Mouse (Mus musculus) CD8-positive naive resting alpha-beta T cell, adult 2 months (primary cell): ENCODE results near the gene Zfp639.

Experiments used
- DNase-seq, 2 experiments: peaks; one replicate each; pipeline ENCODE4 v3.0.0; 2022; ENCODE audit warnings: low read depth in 2 of 2, low spot score in 2 of 2

Zfp639 gene

DNA sequence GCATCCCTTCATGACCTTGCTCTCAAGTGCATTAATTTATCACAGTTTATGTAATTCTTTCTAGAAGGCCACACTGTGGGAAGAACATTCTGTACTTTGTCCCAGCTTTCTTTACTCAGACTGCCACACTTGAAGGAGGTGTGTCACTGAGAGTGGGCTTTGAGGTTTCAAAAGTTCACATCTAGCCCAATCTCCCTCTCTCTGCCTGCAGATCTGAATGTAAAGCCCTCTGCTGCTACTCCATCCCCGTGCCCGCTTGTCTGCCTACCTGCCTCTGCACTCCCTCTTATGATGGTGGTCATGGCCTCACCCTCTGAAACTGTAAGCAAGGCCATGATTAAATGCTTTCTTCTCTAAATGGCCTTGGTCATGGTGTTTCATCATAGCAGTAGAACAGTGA, 9.7 kb upstream of the Zfp639 start:
- no peak for DNase-seq

DNA sequence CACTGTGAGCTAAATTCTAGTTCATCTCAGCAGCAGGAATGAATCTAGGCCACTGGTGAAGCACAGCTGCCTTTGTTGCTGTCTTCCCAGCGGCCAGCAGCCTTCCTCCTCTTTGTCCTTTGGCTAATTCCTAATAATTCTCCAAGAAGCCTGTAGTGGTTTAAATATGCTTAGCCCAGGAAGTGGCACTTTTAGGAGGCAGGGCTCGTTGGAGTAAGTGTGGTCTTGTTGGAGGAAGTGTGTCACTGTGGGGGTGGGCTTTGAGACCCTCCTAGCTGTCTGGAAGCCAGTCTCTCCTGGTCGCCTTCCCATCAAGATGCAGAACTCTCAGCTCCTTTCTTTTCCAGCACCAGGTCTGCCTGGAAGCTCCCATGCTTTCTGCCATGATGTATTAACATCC, 4.2 kb upstream of the Zfp639 start:
- DNase-seq: no peak

DNA sequence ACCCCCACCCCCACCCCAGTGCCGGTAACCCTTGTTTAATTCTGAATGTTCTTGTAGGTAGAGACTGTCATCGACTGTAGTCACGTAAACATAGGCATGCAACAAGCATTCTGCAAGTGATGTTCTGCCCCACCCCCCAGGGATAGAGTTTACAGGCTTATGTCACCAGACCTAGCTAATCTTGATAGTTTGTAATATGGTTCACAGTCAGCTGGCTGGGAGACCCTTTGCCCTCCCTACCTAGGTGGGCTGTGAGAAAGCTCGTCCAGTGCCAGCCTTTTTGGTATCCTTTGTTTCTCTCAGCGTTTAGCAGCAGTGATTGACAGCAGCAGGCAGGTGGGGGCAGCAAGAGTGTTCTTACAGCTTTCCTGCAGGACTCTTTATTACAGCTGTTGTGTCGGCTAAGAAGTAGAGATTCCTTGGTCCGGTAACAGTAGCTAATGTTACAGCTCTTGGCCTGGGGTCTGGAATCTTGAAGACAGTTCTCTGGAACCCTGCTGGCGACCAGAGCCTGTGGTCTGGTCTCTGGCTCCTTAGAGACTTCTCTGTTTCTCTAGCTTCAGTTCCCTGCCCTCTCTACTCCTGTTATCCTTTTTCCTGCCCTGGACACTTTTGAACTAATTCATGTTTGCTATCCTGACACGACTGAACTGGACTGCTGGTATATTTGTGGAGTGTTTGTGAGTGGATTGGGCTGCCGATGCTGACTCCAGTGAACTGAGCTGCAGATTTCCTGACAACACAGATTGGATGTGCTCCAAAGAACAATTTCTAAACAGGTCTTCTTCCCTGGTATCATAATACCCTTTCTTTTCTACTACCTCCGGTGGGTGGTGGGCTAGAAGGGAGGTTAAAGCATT, 3.5 kb upstream of the Zfp639 start:
- DNase-seq: no peak

DNA sequence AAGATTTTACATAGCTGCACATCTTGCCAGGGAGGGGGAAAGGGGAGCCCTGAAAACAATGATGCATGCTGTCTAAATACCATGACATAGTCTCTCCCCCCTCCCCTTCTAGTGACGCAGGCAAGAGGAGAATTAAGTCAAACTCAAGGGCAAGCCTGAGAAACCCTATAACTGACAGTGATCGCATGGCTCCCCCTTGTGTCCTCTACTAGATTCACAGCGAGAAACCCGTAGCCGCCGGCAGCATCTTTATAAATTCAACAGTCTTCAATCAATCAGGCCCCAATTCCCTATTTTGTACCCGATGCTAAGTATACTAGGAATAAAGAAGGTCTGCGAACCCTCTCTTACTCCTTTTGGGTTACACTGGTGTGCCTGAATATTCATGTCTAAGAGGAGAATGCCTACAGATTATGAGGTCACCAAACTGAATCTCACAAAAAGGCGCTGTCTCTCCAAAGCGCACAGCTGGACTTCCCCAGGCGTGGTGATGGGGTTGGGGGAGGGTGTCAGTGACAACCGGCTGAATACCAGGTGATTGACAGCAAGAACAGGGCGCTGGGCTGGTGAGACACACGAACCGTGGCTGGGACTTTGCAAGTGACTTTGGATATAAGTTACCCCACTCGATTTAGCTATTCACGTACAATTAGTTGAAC, 1.3 kb upstream of the Zfp639 start:
- peak; percentile 65 to 83 for DNase-seq

DNA sequence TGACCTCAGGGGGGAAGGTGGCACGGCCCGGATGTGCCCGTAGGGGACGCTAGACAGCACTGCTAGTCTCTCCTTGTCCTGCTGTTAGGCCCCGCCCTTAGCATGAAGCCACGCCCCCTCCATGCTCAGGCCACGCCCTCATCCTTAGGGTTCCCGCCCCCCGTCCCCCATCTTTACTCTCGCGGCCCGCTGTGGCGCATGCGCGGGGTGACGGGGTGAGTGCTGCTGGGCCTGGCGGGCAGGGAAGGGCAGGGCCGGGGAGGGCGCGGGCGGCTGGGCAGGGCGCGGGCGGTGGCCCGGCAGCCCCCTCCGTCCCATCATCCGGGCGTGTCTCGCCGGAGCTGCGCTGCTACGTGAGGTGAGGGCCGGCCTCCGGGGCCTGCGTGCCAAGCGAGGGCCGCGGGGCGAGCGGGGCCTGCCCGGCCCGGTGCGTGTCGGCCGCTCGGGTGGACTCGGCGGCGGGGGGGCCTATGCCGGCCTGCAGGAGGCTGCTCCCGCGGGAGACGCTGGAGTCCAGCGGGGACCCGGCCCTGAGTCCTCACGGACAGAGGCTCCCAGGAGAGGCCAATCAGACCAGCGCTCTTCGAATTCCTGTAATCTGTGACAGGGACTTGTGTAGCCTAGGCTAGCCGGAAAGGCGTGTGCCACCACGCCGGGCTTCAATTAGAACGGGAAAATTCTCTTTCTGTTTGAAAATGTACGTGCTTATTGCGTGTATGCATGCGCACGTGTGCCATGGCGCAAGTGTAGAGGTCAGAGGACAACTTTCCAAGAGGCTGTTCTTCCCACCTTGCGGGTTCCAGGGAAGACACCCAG, 524 bp downstream of the Zfp639 start:
- DNase-seq: peak; percentile 94 to 96

DNA sequence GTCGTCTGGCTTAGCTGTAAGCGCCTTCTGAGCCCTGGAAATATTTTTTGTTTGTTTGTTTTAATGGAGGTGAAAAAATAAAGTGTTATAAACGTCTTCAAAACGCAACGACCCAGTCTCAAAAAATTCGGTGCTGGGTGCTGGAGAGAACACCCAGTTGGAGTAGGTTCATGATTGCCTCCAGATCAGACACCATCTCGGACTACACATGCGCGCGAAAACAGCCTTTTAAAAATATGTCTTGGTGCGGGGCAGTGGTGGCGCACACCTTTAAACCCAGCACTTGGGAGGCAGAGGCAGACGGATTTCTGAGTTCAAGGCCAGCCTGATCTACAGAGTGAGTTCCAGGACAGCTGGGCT, 1.1 kb downstream of the Zfp639 start:
- peak; percentile 7 to 24 for DNase-seq

DNA sequence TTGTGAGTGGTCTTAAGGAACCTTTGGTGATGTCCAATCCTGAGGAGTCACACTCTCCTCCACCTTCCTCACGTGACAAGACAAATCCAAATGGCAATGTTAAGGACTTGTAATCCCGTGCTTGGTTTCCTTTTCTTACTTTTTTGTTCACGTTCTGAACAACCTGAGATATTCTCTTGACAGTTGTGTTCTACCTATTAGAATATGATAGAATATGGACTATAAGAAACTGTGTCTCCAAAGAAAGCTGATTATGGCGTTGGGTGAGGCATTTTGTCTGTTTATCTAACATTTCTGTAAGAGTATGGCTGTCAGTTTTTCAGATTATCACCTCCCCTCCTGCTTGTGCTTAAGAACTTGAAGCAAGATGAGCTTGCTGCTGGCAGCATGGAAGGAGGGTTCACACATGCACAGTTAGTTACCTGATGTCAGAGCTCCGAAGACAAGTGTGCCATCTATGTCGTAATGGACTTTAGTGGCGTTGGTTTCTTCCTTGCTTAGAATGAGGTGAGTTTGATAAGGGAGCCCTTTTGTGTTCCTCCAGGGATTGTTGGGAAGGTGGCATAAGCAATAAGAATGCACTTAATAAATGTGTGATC, 2.7 kb downstream of the Zfp639 start:
- no peak for DNase-seq

DNA sequence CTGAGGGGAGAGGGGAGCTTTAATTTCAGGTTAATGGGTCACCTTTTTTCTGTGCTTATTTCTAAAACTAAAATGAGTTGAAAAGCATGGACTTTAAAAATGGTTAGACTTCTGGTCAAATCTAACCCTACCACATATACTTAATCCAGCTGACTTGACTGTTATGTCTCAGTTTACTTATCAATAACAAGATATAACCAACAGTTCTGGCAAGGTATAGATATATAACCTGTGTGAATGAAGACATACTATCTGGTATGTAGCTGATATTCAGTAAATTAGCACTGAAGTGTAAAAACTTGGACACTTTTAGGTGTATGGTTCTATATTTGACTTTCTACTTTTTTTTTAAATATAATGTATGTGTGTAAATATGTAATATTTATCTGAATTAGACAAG, 3.5 kb downstream of the Zfp639 start:
- no peak for DNase-seq

DNA sequence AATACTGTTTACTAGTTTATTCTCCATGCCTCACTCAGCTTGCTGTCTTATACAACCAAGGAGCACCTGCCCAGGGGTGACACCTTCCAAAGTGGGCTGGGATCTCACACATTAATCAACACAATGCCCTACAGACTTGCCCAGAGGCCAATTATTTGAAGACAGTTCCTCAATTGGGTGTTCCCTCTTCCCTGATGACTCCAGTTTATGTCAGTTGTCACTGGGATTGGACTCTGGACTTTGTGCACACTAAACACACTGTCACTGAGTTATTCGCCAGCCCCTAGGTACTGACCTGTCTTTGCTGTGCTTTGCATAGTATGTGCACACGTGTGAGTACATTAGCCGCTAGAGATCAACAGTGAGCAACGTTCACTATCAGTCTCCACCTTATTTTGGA, 17.1 kb downstream of the Zfp639 start:
- no peak for DNase-seq

DNA sequence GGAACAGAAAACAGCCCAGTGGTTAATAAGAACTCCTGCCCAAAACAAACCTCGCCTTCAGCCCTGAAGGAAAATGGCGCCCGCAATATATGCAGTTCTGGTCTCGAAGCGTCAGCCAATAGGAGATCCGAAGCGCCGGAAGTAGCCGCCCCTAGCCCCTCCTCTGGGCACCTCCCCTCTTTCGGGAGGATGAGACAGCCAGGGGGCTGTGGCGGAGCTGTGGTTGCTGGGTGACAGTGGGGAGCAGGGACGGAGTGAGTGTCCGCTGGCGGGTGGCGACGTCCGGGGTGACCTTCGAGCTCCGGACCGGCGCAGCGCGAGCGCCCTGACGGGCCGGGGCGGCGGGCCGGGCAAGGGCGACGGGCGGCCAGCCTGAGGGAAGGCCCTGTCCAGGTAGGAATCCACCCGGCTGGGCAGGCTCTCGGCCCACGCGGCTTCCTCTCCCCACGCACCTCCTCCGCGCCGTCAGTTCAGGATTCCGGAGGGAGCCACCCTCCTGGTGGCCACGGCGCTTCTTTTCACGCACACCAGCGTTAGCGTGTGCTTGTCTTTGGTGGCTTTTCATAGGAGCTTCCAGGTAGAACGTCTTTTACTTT, 19.3 kb downstream of the Zfp639 start, which contains the start of gene Mfn1:
Mfn1 (plus strand) TSS at position 163 of the 596 bp plus-strand sequence.
- peak; percentile 85 to 91 for DNase-seq

DNA sequence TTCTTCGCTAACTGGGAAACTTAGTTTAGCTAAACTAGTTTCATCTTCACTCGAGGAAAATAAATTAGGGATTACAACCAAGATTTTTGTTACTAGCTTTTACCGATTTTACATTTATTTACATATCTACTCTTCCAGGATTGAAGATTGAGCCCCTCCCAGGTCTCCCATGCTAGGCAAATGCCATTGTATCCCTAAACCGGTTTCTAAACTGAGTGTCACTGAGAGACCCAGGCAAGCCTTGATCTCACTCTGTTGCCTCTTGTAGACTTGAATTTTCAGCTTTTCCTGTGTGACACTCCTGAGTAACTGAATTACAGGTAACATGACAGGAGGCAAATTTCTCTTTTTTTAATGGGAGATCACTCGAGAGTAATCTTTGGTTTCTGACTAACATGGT, 20.0 kb downstream of the Zfp639 start:
- no peak for DNase-seq

DNA sequence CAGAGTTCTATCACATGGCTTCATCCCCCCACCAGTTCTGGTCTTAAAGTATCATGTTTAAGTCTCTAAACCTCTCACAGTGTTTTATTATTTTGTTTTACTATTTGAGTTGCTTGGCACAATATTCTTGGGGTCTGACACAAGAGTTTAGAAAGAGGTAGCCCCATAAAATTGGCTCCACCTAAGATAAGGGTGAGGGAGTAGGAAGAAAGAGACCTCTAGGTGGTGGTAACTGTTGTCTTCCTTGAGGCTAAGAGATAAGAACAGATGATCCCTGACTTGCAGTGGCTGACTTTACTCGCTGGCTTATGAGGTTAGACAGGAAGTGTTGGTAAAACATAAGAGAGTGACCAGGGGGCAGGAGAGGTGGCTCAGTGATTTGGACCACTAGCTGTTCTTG, 25.6 kb downstream of the Zfp639 start:
- no peak for DNase-seq

DNA sequence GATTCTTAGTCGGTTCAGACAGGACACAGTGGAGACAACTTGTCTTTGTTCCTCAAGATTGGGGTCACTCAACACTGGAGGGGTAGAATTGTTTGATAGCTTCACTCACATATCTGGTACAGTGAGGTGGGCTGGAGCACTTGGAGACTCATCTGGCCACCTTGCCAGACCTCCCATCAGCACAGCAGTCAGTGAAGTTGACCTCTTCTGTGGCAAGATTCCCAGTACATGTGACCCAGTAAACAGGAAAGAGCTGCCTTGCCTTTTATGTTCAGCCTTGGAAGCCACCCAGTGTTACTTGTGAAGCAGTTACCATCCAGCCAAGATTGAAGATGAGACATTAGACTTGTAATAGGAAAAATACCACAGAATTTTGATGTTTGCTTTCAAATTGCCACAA, 27.5 kb downstream of the Zfp639 start:
- DNase-seq: no peak

DNA sequence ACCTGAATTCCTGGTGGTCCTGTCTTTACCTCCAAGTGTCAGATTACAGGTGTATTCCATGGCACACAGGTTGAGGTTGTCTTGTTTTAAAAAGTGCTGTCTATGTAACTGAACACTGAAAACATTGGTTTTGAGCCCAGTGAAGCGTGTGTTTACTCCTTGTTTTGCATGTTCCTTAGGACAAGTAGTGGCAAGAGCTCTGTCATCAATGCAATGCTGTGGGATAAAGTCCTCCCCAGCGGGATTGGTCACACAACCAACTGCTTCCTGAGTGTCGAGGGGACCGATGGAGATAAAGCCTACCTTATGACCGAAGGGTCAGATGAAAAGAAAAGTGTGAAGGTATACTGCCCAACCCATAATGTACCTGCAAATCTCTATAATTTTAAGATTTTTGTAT, 28.0 kb downstream of the Zfp639 start:
- no peak for DNase-seq

DNA sequence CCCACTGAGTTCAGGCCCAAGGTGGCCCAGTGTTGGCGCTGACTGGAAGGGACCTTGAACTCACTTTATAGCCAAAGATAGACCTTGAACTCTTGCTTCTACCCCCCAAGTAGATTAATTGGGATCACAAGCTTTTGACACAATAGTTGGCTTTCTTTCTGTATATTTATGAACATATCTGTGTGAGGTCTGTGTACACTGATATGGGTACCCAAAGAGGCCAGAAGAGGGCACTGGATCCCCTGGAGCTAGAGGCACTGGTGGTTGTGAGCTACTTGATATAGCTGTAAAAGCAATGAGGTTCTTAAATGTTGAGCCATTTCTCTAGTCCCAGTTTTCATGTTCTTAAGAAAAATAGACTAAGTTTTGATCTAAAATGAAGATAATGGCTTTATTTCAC, 43.0 kb downstream of the Zfp639 start:
- DNase-seq: no peak

DNA sequence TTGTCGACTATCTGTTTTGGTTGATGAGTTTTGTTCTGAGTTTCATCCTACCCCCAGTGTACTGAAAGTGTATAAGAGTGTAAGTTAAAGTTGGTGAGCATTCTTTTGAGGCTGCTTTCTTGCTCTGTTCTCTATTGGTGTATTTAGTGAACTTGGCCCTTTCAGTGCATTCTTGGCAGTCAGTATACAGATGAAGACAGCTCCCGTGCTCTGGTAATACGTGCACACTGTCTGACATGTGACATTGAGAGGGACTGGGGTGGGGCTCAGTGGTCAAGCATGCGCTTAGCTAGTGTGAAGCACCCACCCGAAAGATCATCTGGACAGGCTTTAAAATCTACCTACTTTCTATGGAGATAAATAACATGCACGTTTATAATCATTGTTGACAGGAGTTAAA, 53.3 kb downstream of the Zfp639 start:
- DNase-seq: no peak
